In the genomic region with DNA sequence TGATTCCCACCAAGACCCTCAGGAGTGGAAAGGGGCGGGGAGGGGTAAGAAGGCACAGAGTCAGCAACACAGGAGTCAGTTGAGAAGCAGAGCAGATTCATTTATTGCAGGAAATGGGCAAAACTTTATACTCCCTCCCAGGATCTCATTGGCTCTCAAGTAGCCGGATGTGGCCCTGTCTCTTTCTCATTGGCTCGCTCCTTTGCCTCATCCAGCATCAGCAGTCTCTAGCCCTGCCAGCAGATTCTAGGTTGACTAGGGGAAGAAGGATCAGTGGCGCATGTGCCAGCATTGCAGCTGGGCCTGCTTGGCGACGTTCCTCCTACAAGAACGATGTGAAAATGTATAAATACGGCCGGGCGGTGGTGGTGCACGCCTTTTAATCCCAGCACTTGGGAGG, we compare ENCODE assay signal across 13 mouse cellular contexts.
"Had no signal": no experiment of that assay in that cellular context is flagged by ENCODE, and none has a peak within 500 bp of the region (broad histone marks: within the 10 kb centered on the region; RNA-seq: fewer than 3 reads in every experiment).

No protein-coding gene starts in this region.

- H3K27ac ChIP-seq: layer of hippocampus, adult 2 months; limb, embryonic 10.5 days; liver, embryonic 14.5 days; midbrain, embryonic 10.5 days; midbrain, embryonic 15.5 days; neural tube, embryonic 12.5 days; stomach, postnatal 0 days had no signal

- ATAC-seq: lung, postnatal 0 days; midbrain, embryonic 15.5 days had no signal

- H3K9me3 ChIP-seq: limb, embryonic 10.5 days; midbrain, embryonic 10.5 days; midbrain, embryonic 15.5 days; neural tube, embryonic 12.5 days had no signal

- DNase-seq: kidney, adult 9 months; kidney, postnatal 10 days; kidney, postnatal 4 days; lung, adult 2 months; lung, postnatal 4 days had no signal

- H3K4me3 ChIP-seq: layer of hippocampus, adult 2 months; limb, embryonic 10.5 days; midbrain, embryonic 10.5 days; midbrain, embryonic 15.5 days; neural tube, embryonic 12.5 days had no signal

- H3K27me3 ChIP-seq: midbrain, embryonic 15.5 days; neural tube, embryonic 12.5 days had no signal

- H3K9ac ChIP-seq: liver, embryonic 14.5 days; midbrain, embryonic 15.5 days; neural tube, embryonic 12.5 days had no signal

- H3K4me2 ChIP-seq: midbrain, embryonic 15.5 days; neural tube, embryonic 12.5 days had no signal

- H3K4me1 ChIP-seq: midbrain, embryonic 15.5 days; neural tube, embryonic 12.5 days had no signal

- H3K36me3 ChIP-seq: limb, embryonic 10.5 days; midbrain, embryonic 10.5 days; midbrain, embryonic 15.5 days; neural tube, embryonic 12.5 days had no signal
